In genomic region chr17:35044904-35045806, GRCm38 (mm10) we compare ENCODE assay signal across 8 mouse cellular contexts. TPM values are rescaled to one million over a fixed set of nuclear protein-coding genes. Genes with fewer than 3 reads are reported as not detected.
DNase-seq lines count a peak whose midpoint lies in the region; ATAC-seq and TF ChIP-seq lines count a peak whose summit lies in the region.

No protein-coding gene starts in this region.

- peaks cover 31% of the 10 kb centered on the region for H3K4me1 ChIP-seq in kidney, embryonic 14.5 days (ENCODE audit: control insufficient read depth, insufficient read depth, low read length)
- H3K4me1 ChIP-seq in kidney, adult 2 months (ENCODE audit: control insufficient read depth, insufficient read depth, low read length) = peaks cover 15% of the 10 kb centered on the region
- peaks cover 29% of the 10 kb centered on the region for H3K4me1 ChIP-seq in intestine, embryonic 15.5 days (replicated peaks)
- no peaks in the 10 kb centered on the region; the same call in 1 of the 2 replicates for H3K4me1 ChIP-seq in midbrain, postnatal 0 days (ENCODE audit: insufficient read depth, low read length)

- WGBS in kidney, embryonic 14.5 days = 81% methylated on average over 7 of the region's 7 CpGs
- 74% methylated on average over 7 of the region's 7 CpGs for WGBS in kidney, adult 2 months
- WGBS in intestine, embryonic 15.5 days = 68% methylated on average over 7 of the region's 7 CpGs
- WGBS in midbrain, postnatal 0 days = 84% methylated on average over 7 of the region's 7 CpGs

- no peak for TF ChIP-seq POLR2A in kidney, adult 2 months (IDR thresholded peaks at IDR 0.05; ENCODE audit: low read depth, low read length)

- no peaks in the 10 kb centered on the region for H3K36me3 ChIP-seq in kidney, embryonic 14.5 days (ENCODE audit: control insufficient read depth, insufficient read depth, low read length)
- H3K36me3 ChIP-seq in kidney, adult 2 months (ENCODE audit: control insufficient read depth, insufficient read depth, low read length) = no peaks in the 10 kb centered on the region
- no peaks in the 10 kb centered on the region for H3K36me3 ChIP-seq in intestine, embryonic 15.5 days
- no peaks in the 10 kb centered on the region for H3K36me3 ChIP-seq in midbrain, postnatal 0 days (ENCODE audit: insufficient read depth, low read length)

- H3K4me2 ChIP-seq in kidney, embryonic 14.5 days (replicated peaks; ENCODE audit: low read depth, low read length) = peak overlapping the region; percentile 98
- peak overlapping the region; percentile 99 for H3K4me2 ChIP-seq in intestine, embryonic 15.5 days (replicated peaks)
- H3K4me2 ChIP-seq in midbrain, postnatal 0 days (ENCODE audit: low read depth, low read length, poor library complexity, severe bottlenecking) = peak overlapping the region; percentile 98

- no peaks in the 10 kb centered on the region for H3K9me3 ChIP-seq in kidney, embryonic 14.5 days (ENCODE audit: control insufficient read depth, low read length)
- H3K9me3 ChIP-seq in intestine, embryonic 15.5 days = no peaks in the 10 kb centered on the region
- H3K9me3 ChIP-seq in midbrain, postnatal 0 days (ENCODE audit: low read length) = no peaks in the 10 kb centered on the region

- no peak overlapping the region for H3K9ac ChIP-seq in kidney, embryonic 14.5 days (ENCODE audit: low read depth, low read length)
- no peak overlapping the region for H3K9ac ChIP-seq in intestine, embryonic 15.5 days
- peak overlapping the region; percentile 77; the same call in 1 of the 2 replicates for H3K9ac ChIP-seq in midbrain, postnatal 0 days (replicated peaks; ENCODE audit: low read length, poor library complexity, severe bottlenecking)

- no peak for DNase-seq in kidney, adult 2 months
- peak; percentile 83 for DNase-seq in c-Kit-positive CD71-positive TER-119-positive erythroid progenitor cells, embryonic 14.5 days (ENCODE audit: low spot score)
- DNase-seq in midbrain, postnatal 0 days (ENCODE audit: low spot score) = no peak
- DNase-seq in T-cell, adult 2 months (ENCODE audit: low spot score) = no peak
- DNase-seq in adrenal gland, postnatal 4 days (ENCODE audit: low spot score in 2 of 2) = no peak

- H3K27me3 ChIP-seq in kidney, embryonic 14.5 days (ENCODE audit: control insufficient read depth, insufficient read depth, low read length) = no peaks in the 10 kb centered on the region
- no peaks in the 10 kb centered on the region for H3K27me3 ChIP-seq in kidney, adult 2 months (replicated peaks; ENCODE audit: control insufficient read depth, insufficient read depth, low read length)
- no peaks in the 10 kb centered on the region for H3K27me3 ChIP-seq in intestine, embryonic 15.5 days (replicated peaks)
- no peaks in the 10 kb centered on the region for H3K27me3 ChIP-seq in midbrain, postnatal 0 days (ENCODE audit: insufficient read depth, low read length)

- peak overlapping the region; percentile 88 for H3K27ac ChIP-seq in kidney, embryonic 14.5 days (ENCODE audit: low read depth, low read length)
- no peak overlapping the region for H3K27ac ChIP-seq in kidney, adult 2 months (ENCODE audit: insufficient read depth, low read depth, low read length)
- peak overlapping the region; percentile 92; the same call in 1 of the 2 replicates for H3K27ac ChIP-seq in intestine, embryonic 15.5 days
- H3K27ac ChIP-seq in midbrain, postnatal 0 days (ENCODE audit: low read depth, low read length) = no peak overlapping the region

- peak overlapping the region; percentile 62 for H3K4me3 ChIP-seq in kidney, embryonic 14.5 days (ENCODE audit: low read length)
- H3K4me3 ChIP-seq in kidney, adult 2 months (ENCODE audit: insufficient read depth, low read depth, low read length) = no peak overlapping the region
- H3K4me3 ChIP-seq in intestine, embryonic 15.5 days (replicated peaks) = peak overlapping the region; percentile 58
- no peak overlapping the region; the same call in 1 of the 2 replicates for H3K4me3 ChIP-seq in midbrain, postnatal 0 days (ENCODE audit: low read depth, low read length)

- ATAC-seq in kidney, embryonic 14.5 days (ENCODE audit: low FRiP score, low TSS enrichment) = no peak
- ATAC-seq in intestine, embryonic 15.5 days = no peak
- ATAC-seq in midbrain, postnatal 0 days (ENCODE audit: low FRiP score) = no peak
- no peak for ATAC-seq in erythroid progenitor cell, adult 5-6 weeks (replicated peaks; ENCODE audit: low FRiP score, poor library complexity, severe bottlenecking)

- no peak for TF ChIP-seq CTCF in kidney, adult 2 months (conservative IDR thresholded peaks at IDR 0.05; ENCODE audit: insufficient read depth, insufficient read length, low read depth, low read length)
- no peak for TF ChIP-seq CTCF in midbrain, postnatal 0 days (IDR thresholded peaks at IDR 0.05)

RNA-seq across cellular contexts. Expression of gene Msh5, which starts 1.4 kb away (rescaled TPM):
- 4.9 and 5.9 TPM in 2 replicates for polyA plus RNA-seq in kidney, embryonic 14.5 days (2014; fragmentation: Nextera tagmentation; extraction: Ambion mirVana)
- polyA plus RNA-seq in kidney, adult 2 months (2012; rRNA removed) = 1.6 and 2.4 TPM in 2 replicates
- 3.0 and 3.1 TPM in 2 replicates for polyA plus RNA-seq in intestine, embryonic 15.5 days (2015; fragmentation: Nextera tagmentation; extraction: Ambion mirVana)
- total RNA-seq in midbrain, postnatal 0 days (2014; rRNA removed) = 1.7 and 3.8 TPM in 2 replicates
- polyA plus RNA-seq in midbrain, postnatal 0 days (2015; fragmentation: Nextera tagmentation; extraction: Ambion mirVana) = 1.3 and 1.4 TPM in 2 replicates
- total RNA-seq in erythroid progenitor cell, adult 5-6 weeks (2015; ENCODE audit: low replicate concordance) = 36.9 and 39.6 TPM in 2 replicates
- total RNA-seq in erythroid progenitor cell, adult 5-6 weeks (2017; ENCODE audit: low replicate concordance) = 27.3 and 50.9 TPM in 2 replicates
- 10 to 100 TPM in 1 of 2 experiments, 1 to 10 TPM in 1; 8.2 to 11.0 TPM for total RNA-seq in adrenal gland, postnatal 4 days (2021)

RNA-seq across cellular contexts. Expression of gene Clic1, which starts 4.6 kb away (rescaled TPM):
- polyA plus RNA-seq in kidney, embryonic 14.5 days (2014; fragmentation: Nextera tagmentation; extraction: Ambion mirVana) = 72.1 and 172 TPM in 2 replicates
- polyA plus RNA-seq in kidney, adult 2 months (2012; rRNA removed) = 105 and 117 TPM in 2 replicates
- 385 and 387 TPM in 2 replicates for polyA plus RNA-seq in intestine, embryonic 15.5 days (2015; fragmentation: Nextera tagmentation; extraction: Ambion mirVana)
- 28.0 and 33.4 TPM in 2 replicates for total RNA-seq in midbrain, postnatal 0 days (2014; rRNA removed)
- 40.0 and 41.9 TPM in 2 replicates for polyA plus RNA-seq in midbrain, postnatal 0 days (2015; fragmentation: Nextera tagmentation; extraction: Ambion mirVana)
- total RNA-seq in erythroid progenitor cell, adult 5-6 weeks (2015; ENCODE audit: low replicate concordance) = 91.0 and 110 TPM in 2 replicates
- 68.3 and 95.5 TPM in 2 replicates for total RNA-seq in erythroid progenitor cell, adult 5-6 weeks (2017; ENCODE audit: low replicate concordance)
- total RNA-seq in adrenal gland, postnatal 4 days (2021) = 100 to 1,000 TPM; 137 to 146 TPM

RNA-seq across cellular contexts. Expression of gene Ddah2, which starts 13.7 kb away (rescaled TPM):
- 355 and 422 TPM in 2 replicates for polyA plus RNA-seq in kidney, embryonic 14.5 days (2014; fragmentation: Nextera tagmentation; extraction: Ambion mirVana)
- 37.7 and 41.0 TPM in 2 replicates for polyA plus RNA-seq in kidney, adult 2 months (2012; rRNA removed)
- 185 and 190 TPM in 2 replicates for polyA plus RNA-seq in intestine, embryonic 15.5 days (2015; fragmentation: Nextera tagmentation; extraction: Ambion mirVana)
- total RNA-seq in midbrain, postnatal 0 days (2014; rRNA removed) = 159 and 204 TPM in 2 replicates
- polyA plus RNA-seq in midbrain, postnatal 0 days (2015; fragmentation: Nextera tagmentation; extraction: Ambion mirVana) = 210 and 213 TPM in 2 replicates
- total RNA-seq in erythroid progenitor cell, adult 5-6 weeks (2015; ENCODE audit: low replicate concordance) = 2.1 TPM in 1 of 2 replicates, not detected in the other
- total RNA-seq in erythroid progenitor cell, adult 5-6 weeks (2017; ENCODE audit: low replicate concordance) = 1.5 and 5.6 TPM in 2 replicates
- total RNA-seq in adrenal gland, postnatal 4 days (2021) = 10 to 100 TPM; 55.1 to 67.4 TPM

RNA-seq across cellular contexts. Expression of gene Sapcd1, which starts 17.3 kb away (rescaled TPM):
- polyA plus RNA-seq in kidney, embryonic 14.5 days (2014; fragmentation: Nextera tagmentation; extraction: Ambion mirVana) = 6.6 and 10.9 TPM in 2 replicates
- polyA plus RNA-seq in kidney, adult 2 months (2012; rRNA removed) = 0.69 and 0.77 TPM in 2 replicates
- 11.4 and 13.5 TPM in 2 replicates for polyA plus RNA-seq in intestine, embryonic 15.5 days (2015; fragmentation: Nextera tagmentation; extraction: Ambion mirVana)
- 0.38 TPM in 1 of 2 replicates, not detected in the other for total RNA-seq in midbrain, postnatal 0 days (2014; rRNA removed)
- polyA plus RNA-seq in midbrain, postnatal 0 days (2015; fragmentation: Nextera tagmentation; extraction: Ambion mirVana) = 1.5 and 1.6 TPM in 2 replicates
- 1.7 and 10.8 TPM in 2 replicates for total RNA-seq in erythroid progenitor cell, adult 5-6 weeks (2015; ENCODE audit: low replicate concordance)
- 1.4 TPM in 1 of 2 replicates, not detected in the other for total RNA-seq in erythroid progenitor cell, adult 5-6 weeks (2017; ENCODE audit: low replicate concordance)
- 1 to 10 TPM; 3.8 to 4.1 TPM for total RNA-seq in adrenal gland, postnatal 4 days (2021)

RNA-seq across cellular contexts. Expression of gene Ly6g6c, which starts 20.0 kb away (rescaled TPM):
- 0.20 and 0.30 TPM in 2 replicates for polyA plus RNA-seq in kidney, embryonic 14.5 days (2014; fragmentation: Nextera tagmentation; extraction: Ambion mirVana)
- polyA plus RNA-seq in kidney, adult 2 months (2012; rRNA removed) = 0.13 and 0.16 TPM in 2 replicates
- not detected in 2 replicates for polyA plus RNA-seq in intestine, embryonic 15.5 days (2015; fragmentation: Nextera tagmentation; extraction: Ambion mirVana)
- total RNA-seq in midbrain, postnatal 0 days (2014; rRNA removed) = 2.4 TPM in 1 of 2 replicates, not detected in the other
- polyA plus RNA-seq in midbrain, postnatal 0 days (2015; fragmentation: Nextera tagmentation; extraction: Ambion mirVana) = not detected in 2 replicates
- total RNA-seq in erythroid progenitor cell, adult 5-6 weeks (2015; ENCODE audit: low replicate concordance) = not detected in 2 replicates
- not detected in 2 replicates for total RNA-seq in erythroid progenitor cell, adult 5-6 weeks (2017; ENCODE audit: low replicate concordance)
- under 1 TPM; 0.31 to 0.34 TPM for total RNA-seq in adrenal gland, postnatal 4 days (2021)

Comparison
In these comparisons a context has a peak if more than half of its experiments do, and no peak if none do; other contexts are left out.
1. H3K27ac ChIP-seq: peak in kidney, embryonic 14.5 days (single experiment) and intestine, embryonic 15.5 days (single experiment); none in kidney, adult 2 months (single experiment) and midbrain, postnatal 0 days (single experiment).
2. H3K4me3 ChIP-seq: peak in kidney, embryonic 14.5 days (single experiment) and intestine, embryonic 15.5 days (single experiment); none in kidney, adult 2 months (single experiment) and midbrain, postnatal 0 days (single experiment).
3. Peak in every context shown above with its lines, with median percentiles within 50 percentile points of each other: H3K4me2 ChIP-seq.